Mouse (Mus musculus): ENCODE results near the gene Gm49711.
A peak's percentile ranks its signal among the peaks of the same experiment; 100 is the strongest.

Gm49711 gene

DNA sequence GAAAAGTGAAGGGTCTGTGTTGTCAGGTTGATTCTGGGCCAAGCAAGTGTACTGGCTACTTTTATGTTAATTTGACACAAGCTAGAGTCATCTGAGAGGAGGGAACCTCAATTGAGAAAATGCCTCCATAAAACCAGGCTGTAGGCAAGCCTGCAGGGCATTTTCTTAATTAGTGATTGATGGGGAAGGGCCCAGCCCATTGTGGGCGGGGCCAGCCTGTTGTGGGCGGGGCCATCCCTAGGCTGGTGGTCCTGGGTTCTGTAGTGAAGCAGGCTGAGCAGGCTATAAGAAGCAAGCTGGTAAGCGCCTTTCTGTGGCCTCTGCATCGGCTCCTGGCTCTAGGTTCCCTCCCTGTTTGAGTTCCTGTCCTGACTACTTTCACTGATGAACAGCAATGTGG lies 69.1 kb downstream of the Gm49711 start:
- no peak for DNase-seq

DNA sequence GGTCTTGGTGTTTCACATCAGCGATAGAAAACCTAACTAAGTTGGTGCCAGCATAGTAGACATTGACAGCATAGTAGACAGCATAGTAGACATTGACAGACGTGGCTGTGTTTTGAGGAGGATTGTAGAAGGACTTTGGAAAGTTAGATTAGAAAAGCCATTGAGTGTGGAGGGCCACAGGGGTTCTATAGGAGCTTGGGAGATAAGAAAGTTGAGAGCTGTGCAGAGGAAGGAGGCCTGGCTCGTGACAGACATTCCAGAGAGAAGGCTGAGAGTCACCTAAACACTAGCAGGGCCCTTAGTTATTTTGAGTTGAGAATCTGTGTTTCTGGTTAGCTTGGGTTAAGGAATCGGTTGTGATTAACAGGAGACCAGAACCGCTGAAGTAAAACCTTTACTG lies 69.5 kb downstream of the Gm49711 start:
- no peak for DNase-seq

- DNase-seq, result peak in 1 of 2 experiments; percentile 9
These were observed 71.7 kb downstream of the Gm49711 start for GRCm38 (mm10) chr16:92129843-92130242.

DNA sequence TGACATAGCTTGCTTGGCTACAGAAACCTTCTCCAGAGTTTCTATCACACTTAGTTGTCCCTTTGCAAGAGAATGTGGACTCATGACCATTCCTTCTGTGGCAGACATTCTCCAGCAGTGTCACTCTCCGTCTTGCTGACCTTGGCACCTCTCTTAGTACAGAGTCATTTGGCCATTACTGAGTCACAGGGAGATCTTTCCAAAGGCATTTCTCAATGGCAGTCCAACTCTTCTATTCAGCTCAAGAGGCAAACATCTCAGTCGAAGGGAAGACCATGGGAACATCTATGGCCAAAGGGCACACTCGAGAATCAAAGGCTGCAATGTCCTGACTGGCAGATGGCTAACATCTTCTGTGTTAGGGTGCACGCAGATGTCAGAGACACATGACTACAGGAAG lies 74.4 kb downstream of the Gm49711 start:
- no peak for DNase-seq

DNA sequence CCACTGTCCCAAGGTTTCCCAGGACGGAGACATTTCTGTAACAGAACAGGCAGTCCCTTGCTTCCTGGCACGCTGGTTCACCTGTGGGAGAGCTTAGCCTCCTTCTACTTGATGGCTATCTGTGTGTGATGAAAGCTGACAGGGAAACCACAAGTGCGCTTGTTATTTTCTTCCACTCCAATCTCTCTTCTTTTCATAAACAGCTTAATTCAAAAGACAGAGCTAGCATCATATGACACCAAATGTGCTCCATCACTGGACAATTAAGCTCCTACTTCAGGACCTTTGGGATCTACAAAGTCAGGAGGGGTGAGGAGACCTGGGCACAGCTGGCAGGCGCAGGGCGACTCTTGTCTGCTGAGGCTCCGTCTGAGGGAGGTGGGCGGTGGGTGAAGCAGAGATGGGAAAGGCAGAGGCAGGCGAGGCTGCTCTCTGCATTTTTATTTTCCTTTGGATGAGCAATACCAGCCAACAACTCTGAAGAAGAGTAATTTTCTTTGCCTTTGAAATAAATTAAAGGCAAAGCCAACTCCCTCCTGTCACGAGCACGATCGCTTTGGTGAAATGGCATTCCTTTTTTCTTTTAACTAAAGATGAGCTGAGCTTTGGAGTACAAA lies 76.1 kb downstream of the Gm49711 start:
- DNase-seq, result no peak

DNA sequence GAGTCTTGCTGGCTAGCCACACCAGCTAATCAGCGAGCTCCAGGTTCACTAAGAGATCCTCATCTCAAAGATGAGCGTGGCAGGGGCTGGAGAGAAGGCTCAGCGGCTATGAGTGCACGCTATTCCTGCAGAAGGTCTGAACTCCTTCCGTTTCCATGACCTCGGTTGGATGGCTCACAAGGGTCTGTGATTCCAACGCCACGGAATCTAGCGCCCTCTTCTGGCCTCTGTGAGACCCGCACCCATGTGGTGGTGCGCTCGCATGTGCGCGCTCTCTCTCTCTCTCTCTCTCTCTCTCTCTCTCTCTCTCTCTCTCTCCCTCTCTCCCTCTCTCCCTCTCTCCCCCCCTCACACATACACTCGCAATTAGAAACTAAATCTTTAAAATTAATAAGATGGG lies 78.2 kb downstream of the Gm49711 start:
- no peak for DNase-seq

- DNase-seq, result no peak
These were observed 81.5 kb downstream of the Gm49711 start for GRCm38 (mm10) chr16:92139386-92140261.

DNA sequence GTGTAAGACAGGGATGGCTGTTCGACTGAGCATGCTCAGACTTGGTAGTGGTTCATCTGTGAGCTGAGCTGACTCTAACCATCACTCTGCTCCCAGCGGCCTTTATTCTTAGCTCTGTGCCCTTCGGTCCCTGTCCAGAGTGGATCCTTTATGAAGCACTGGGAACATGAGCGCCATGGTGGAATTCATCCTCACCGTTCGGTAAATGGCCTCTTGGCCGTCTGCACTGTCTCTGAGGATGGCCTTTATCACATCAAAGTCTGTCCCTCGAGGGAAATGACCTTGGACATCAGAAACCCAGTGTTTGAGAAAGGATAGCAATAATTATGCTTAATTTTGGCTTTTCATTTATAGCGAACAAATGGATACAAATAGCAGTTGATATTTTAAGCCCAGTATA lies 82.2 kb downstream of the Gm49711 start:
- DNase-seq, result no peak

GRCm38 (mm10) chr16:92141021-92141420 lies 82.9 kb downstream of the Gm49711 start:
- no peak for DNase-seq

DNA sequence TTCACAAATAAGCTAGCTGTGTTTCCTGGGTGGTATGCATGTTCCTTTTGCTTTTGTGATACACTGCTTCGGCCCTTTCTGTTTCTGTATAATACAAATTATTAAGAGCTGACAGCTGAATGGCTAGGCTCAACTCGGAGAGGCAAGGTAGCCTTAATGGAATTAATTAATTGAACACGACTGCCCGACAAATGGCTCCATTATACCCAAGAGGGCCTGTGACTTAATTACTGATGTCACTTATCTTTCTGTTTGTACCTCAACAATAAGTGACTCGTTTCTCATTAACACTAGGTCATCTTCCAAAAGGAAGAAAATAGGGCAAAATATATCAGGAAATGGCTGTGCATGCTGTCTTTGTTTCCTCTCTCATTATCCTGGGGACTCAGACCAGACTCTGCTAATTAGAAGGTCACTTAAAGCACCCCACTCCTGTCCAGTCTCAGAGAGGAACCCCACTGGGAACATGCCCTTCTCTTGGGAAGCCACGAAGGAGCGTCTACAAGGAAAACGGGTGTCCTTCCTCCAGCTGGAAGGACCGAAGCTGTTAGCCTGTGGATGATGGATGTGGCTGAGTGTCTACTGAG lies 84.4 kb downstream of the Gm49711 start:
- no peak for DNase-seq

- no peak for DNase-seq
These were observed 89.7 kb downstream of the Gm49711 start for GRCm38 (mm10) chr16:92147631-92148366.

- DNase-seq, result no peak
These were observed 90.2 kb downstream of the Gm49711 start for GRCm38 (mm10) chr16:92148367-92148728.

- DNase-seq, result no peak
These were observed 92.9 kb downstream of the Gm49711 start for GRCm38 (mm10) chr16:92150975-92151374.

DNA sequence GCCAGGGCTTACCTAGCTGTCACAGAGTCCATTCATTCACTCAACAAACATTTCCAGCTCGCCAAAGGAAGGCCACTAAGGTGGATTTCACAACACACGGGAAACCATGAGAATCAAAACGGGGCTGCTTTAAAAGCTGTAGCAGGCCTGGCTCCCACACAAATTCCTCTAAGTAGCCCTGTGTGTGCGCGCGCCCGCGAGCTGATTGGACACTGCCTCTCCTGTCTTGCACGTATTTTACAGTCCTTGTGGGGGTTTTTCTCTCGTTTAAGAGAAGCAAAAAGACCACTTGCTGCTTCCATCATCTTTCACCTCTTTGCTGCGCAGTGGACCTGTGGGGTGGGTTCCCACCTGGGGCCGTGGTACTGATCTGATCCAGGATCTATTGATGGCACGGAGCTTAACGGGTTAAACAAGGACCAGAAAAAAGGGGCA lies 99.9 kb downstream of the Gm49711 start:
- peak; percentile 36 to 59 for DNase-seq

DNA sequence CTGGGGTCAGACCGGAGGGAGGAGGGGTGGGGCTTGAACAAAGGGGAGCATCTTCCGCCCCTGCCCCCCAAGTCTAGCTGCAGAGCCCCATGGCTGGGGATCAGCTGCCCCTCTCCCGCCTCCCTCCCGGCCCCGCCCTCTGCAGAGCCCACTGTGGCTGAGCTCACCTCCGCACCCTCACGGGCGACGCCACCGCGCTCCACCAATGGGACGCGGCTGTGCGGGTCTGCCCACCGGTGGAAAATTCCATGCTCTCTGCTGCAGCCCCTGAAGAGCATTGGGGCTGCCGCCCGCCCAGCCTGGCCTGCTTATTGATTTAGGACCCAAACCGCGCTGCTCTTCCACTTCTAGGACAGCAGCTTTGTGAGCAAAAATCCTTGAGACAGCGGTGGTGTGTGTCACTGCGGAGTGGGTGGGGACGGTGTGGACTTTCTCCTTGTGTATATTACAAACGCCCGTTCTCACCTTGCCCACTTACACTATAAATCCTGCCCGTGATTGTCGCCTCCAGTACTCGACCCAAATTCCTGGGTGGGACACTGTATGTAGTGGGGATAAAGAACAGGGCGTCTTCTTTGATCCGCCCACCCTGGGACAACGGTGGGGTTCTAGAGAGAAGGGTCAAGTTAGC lies 100.5 kb downstream of the Gm49711 start:
- peak; percentile 73 to 85 for DNase-seq

DNA sequence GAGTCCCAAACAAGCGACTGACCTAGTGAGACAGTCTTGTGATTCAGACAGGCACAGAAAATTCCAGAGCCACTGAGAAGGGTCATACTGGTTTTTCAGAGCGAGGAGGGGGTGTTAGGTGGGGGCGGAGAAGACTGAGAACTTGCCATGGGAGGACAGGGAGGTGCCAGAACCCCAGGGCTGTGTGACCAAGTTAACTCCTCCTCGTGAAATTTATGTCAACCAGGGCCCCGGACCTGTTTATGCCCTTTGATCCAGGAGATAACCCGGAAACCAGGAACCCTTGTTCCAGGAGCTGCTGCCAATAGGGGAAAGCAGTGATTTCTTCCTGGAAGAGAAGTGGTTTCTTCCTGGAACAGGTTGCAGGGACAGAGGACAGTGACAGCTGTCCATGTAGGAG lies 101.0 kb downstream of the Gm49711 start:
- peak in 1 of 2 experiments; percentile 30 for DNase-seq

DNA sequence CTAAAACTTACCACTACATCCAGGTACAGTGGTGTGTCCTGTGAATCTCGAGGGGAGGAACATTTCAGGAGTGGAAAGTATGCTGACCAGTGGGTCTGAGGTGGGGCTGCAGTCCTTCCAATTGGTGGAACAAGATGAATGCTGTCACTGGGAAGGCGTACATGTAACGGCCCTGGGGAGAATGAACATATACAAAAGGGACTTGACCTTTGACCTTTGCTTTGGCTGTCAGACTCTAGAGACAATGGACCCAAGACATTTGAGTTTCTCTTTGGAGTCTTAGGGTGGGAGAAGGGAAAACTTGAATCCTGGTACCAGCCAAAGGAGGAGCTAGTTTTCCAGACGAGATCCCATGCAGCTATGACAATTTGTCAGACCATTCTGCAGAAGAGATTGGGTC lies 104.2 kb downstream of the Gm49711 start:
- DNase-seq, result no peak

DNA sequence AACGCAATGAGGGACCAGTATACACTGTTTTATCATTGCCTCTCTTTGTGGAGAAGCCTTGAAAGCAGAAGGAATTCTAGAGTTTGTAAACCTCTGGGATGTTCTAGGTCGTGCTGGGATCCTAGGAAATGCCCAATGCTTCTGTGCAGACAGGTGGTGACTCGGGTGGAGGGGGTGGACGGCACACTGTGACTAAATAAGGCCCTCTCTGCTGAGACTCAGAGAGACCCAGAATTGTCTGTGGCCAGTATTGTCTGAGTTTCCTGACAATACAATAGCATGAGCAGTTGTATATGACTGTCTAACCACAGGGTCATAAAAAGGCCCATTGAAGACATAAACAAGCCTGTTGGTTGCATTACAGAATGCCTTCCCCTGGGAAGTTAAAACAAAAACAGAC lies 105.4 kb downstream of the Gm49711 start:
- peak in 1 of 2 experiments; percentile 12 for DNase-seq

- no peak for DNase-seq
These were observed 117.9 kb downstream of the Gm49711 start for GRCm38 (mm10) chr16:92176052-92176451.

DNA sequence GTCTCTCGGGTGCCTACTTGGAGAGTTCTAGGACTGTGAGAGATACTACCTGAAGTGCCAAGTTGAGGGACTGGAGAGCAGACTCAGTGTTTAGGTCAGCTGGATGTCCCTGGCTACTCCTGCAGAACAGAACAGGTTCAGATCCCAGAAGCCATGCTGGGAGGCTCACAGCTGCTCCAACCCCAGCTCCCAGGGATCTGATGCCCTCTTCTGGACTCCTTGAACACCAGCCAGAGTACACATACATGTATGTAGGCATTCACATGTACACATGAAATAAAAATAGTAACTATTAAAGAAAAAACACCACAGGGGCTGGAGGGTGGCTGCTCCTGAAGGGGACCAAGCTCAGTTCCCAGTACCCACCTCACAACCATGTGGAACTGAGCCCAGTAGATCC lies 119.6 kb downstream of the Gm49711 start:
- no peak for DNase-seq

GRCm38 (mm10) chr16:92179306-92179705 lies 121.2 kb downstream of the Gm49711 start:
- DNase-seq, result no peak

GRCm38 (mm10) chr16:92183477-92183876 lies 125.4 kb downstream of the Gm49711 start:
- DNase-seq, result no peak

- DNase-seq, result no peak
These were observed 132.5 kb downstream of the Gm49711 start for GRCm38 (mm10) chr16:92190603-92191002.
